Mouse (Mus musculus) G1E (cell line): ENCODE measurements around the gene Galc. TPM values are rescaled to one million over a fixed set of nuclear protein-coding genes. Genes with fewer than 3 reads are reported as not detected.
"Not testable (repeated sequence)": the region's sequence is repeated elsewhere in the genome, so short reads cannot be mapped to it uniquely, and the experiment has no call there.

ENCODE experiments used
- ATAC-seq: 2 replicates; pipeline ENCODE4 v1.8.0; 2016; ENCODE audit warnings: mild to moderate bottlenecking; ENCODE audit not compliant: insufficient number of reproducible peaks, poor library complexity, low FRiP score, severe bottlenecking; ENCODE audit errors: extremely low read depth
- DNase-seq: peaks from one replicate; pipeline ENCODE4 v3.0.0; 2012; ENCODE audit warnings: low spot score
- H3K27me3 ChIP-seq: 2 replicates; pipeline ENCODE4 v1.6.1; 2012; ENCODE audit warnings: mild to moderate bottlenecking, low read length, inconsistent platforms; ENCODE audit not compliant: insufficient read depth
- H3K36me3 ChIP-seq: replicated peaks from 2 replicates; pipeline ENCODE3; 2012; ENCODE audit warnings: mild to moderate bottlenecking, inconsistent platforms
- H3K4me1 ChIP-seq: 2 replicates; pipeline ENCODE4 v1.6.1; 2012; ENCODE audit warnings: low read depth, low read length, inconsistent platforms, mixed read lengths; ENCODE audit not compliant: insufficient read depth
- H3K4me3 ChIP-seq: 2 replicates; pipeline ENCODE4 v1.5.1; 2012; ENCODE audit warnings: low read depth, mild to moderate bottlenecking, inconsistent platforms, low read length, moderate library complexity, mixed read lengths
- H3K9me3 ChIP-seq: replicated peaks from 2 replicates; pipeline ENCODE4 v1.6.1; 2012; ENCODE audit warnings: inconsistent platforms
- CTCF ChIP-seq: IDR thresholded peaks from 2 replicates; pipeline ENCODE4 v1.5.1; 2012; ENCODE audit warnings: low read depth, low read length, inconsistent platforms, mixed read lengths
- GATA1 ChIP-seq: IDR thresholded peaks from 2 replicates; pipeline ENCODE4 v1.6.1; 2012; ENCODE audit warnings: borderline replicate concordance, low read length, inconsistent platforms, mixed read lengths
- GATA2 ChIP-seq: IDR thresholded peaks from 2 replicates; pipeline ENCODE4 v1.6.1; 2012; ENCODE audit warnings: low read depth, low read length, inconsistent platforms, borderline replicate concordance
- POLR2AphosphoS5 ChIP-seq: IDR thresholded peaks from 2 replicates; pipeline ENCODE4 v1.6.1; 2012; ENCODE audit warnings: low read depth, low read length, inconsistent platforms; ENCODE audit not compliant: insufficient replicate concordance
- TAL1 ChIP-seq: conservative IDR thresholded peaks from 2 replicates; pipeline ENCODE4 v1.6.1; 2012; ENCODE audit warnings: low read depth, low read length, inconsistent platforms, mixed read lengths
- polyA plus RNA-seq: library from polyadenylated mRNA; stranded (reverse); fragments of >175 nt; gene quantifications from 2 replicates; pipeline ENCODE4 v1.2.3, GENCODE M21; 2012
- total RNA-seq, 2 experiments: library from RNA; stranded (forward) in 1 of 2; stranded (reverse) in 1 of 2; fragments of 200-1000 nt in 1 of 2; fragments of >200 nt in 1 of 2; fragmentation: Nextera tagmentation in 1 of 2; gene quantifications; 2 replicates each; pipeline ENCODE4 v1.2.3; 2014 to 2017

Galc gene
- total and polyA plus RNA-seq, 3 experiments = 10.1 to 174 (median 131) TPM

DNA sequence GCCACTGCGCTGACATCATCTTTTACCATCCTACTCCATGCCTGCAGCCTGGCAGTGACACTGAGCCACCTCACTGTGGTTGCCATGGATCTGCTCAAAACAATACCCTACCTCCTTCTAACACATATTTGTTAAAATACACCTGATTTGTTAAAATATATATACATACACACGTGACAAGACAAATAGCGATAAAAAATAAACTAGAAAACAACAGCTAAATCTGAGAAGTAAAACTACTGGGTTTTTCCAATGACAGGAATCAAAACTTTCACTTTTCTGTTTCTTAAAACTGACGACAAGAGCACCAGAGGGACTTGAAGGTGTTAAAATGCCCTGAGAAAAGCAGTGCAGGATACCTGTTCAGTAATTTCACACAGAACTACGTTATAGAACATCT is 14.4 kb downstream of the Galc start:
- H3K9me3 ChIP-seq = no peaks in the 10 kb centered on the region
- TF ChIP-seq CTCF = no peak
- TF ChIP-seq GATA1 = no peak
- TF ChIP-seq POLR2AphosphoS5 = no peak
- no peak for TF ChIP-seq TAL1
- TF ChIP-seq GATA2 = no peak
- H3K36me3 ChIP-seq = peaks cover 58% of the 10 kb centered on the region
- ATAC-seq (no peak), DNase-seq (no peak)
- H3K27me3 ChIP-seq = no peaks in the 10 kb centered on the region
- no peak overlapping the region for H3K4me3 ChIP-seq
- peaks cover 35% of the 10 kb centered on the region for H3K4me1 ChIP-seq

DNA sequence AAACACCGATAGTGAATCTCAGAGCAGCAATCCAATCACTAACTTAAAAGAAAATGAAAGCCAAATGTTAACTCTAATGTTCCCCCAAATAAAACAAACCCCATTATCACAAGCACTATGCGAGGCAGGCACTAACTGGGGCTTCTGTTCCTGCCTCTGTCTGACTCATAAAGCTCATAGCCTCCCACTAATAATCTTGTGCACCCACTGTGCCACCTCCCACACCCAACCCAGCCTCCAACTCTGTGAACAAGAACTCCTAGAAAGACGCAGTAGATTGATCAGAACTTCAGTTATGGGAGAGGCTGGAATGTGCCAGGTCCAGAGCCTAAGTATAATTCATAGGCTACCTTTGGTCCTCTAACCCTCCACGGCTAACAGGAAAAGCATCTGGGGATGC is 15.1 kb downstream of the Galc start:
- Histone ChIP-seq H3K4me3 (no peak overlapping the region), H3K36me3 (peaks cover 61% of the 10 kb centered on the region), H3K4me1 (peaks cover 34% of the 10 kb centered on the region), H3K27me3 (no peaks in the 10 kb centered on the region), H3K9me3 (no peaks in the 10 kb centered on the region)
- DNase-seq (no peak), ATAC-seq (no peak)
- TF ChIP-seq CTCF (no peak), POLR2AphosphoS5 (no peak)

- DNase-seq, H3K4me3 ChIP-seq, H3K9me3 ChIP-seq, ATAC-seq, H3K4me1 ChIP-seq, H3K27me3 ChIP-seq: not testable (repeated sequence)
- peaks cover 68% of the 10 kb centered on the region for H3K36me3 ChIP-seq
Observed at GRCm38 (mm10) chr12:98238478-98238877, 20.8 kb downstream of the Galc start.

DNA sequence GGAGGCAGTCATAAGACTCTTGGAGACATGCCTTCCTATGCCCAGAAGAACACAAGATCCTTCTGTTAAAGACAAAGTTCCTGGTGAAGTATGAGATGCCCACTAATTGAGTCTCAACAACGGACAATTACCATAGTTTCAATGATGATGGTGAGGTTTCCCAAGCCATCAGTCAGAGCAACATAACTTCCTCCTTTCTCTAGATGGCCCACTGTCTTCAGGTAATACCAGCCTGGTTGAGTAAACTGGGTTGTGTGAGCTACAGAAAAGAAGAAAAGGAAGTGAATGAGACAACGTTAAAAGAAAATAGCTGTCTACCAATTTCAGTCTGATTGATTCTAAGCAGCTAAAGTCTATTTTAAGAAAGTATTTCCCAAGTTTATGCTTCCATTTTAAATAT is 32.2 kb downstream of the Galc start:
- H3K27me3 ChIP-seq = no peaks in the 10 kb centered on the region
- TF ChIP-seq GATA2 = no peak
- TF ChIP-seq GATA1 = no peak
- no peak for TF ChIP-seq CTCF
- TF ChIP-seq TAL1 = no peak
- TF ChIP-seq POLR2AphosphoS5 = no peak
- no peaks in the 10 kb centered on the region for H3K9me3 ChIP-seq
- DNase-seq (no peak), ATAC-seq (no peak)
- H3K36me3 ChIP-seq = peaks cover 57% of the 10 kb centered on the region
- H3K4me3 ChIP-seq = no peak overlapping the region
- no peaks in the 10 kb centered on the region; the same call in 1 of the 2 replicates for H3K4me1 ChIP-seq

DNA sequence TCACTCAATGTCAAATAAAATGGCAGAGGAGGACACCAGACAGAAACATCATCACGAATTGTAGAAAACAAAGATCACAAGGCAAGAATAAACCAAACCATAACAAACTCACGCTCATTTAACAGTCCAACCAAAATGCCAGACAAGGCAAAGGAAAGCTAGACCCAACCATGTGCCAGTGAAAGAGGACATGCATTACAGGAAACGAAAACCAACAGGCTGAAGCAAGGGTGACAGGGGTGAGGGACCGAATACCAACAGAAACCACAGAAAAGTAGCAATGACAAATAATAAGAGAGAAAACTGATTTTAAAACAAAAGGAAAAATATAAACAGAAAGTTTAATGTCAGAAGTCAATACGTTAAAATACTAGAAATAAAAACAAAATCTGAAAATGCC is 36.0 kb downstream of the Galc start:
- H3K4me1 ChIP-seq = no peaks in the 10 kb centered on the region; the same call in 1 of the 2 replicates

DNA sequence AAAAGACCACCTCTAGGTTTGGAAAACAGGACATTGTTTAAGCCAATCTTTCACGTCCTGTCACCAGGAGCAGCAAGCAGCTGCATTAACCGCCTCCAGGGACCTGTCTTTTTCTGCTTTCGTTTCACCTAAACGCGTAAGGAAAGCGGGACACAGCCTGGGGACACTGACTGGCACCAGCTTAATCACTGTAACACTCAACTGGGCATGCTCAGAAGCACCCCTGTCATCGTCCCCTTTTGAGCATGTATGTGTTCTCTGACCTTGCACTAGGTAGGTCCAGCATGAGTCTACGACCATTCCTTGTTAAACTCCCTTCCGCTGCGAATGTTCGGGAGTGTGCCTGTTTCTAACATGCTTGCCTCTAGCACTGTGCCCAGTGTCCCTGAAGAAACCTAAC is 42.8 kb downstream of the Galc start:
- Histone ChIP-seq H3K9me3 (no peaks in the 10 kb centered on the region), H3K4me3 (no peak overlapping the region)
- no peak for ATAC-seq

More for the DNA sequence above, 36.0 kb downstream of the Galc start:
- peaks cover 69% of the 10 kb centered on the region for H3K36me3 ChIP-seq
- TF ChIP-seq POLR2AphosphoS5 (no peak), GATA2 (no peak), TAL1 (no peak), CTCF (no peak), GATA1 (no peak)
- H3K4me3 ChIP-seq = no peak overlapping the region
- H3K27me3 ChIP-seq = no peaks in the 10 kb centered on the region
- DNase-seq (no peak), ATAC-seq (no peak)
- no peaks in the 10 kb centered on the region for H3K9me3 ChIP-seq

GRCm38 (mm10) chr12:98215512-98215911 is 43.7 kb downstream of the Galc start:
- peak; percentile 52 for ATAC-seq
- DNase-seq = no peak
- Histone ChIP-seq H3K27me3 (no peaks in the 10 kb centered on the region), H3K4me1 (peaks cover 9% of the 10 kb centered on the region), H3K9me3 (no peaks in the 10 kb centered on the region), H3K36me3 (peaks cover 67% of the 10 kb centered on the region), H3K4me3 (no peak overlapping the region)
- no peak for TF ChIP-seq TAL1
- TF ChIP-seq POLR2AphosphoS5 = no peak
- TF ChIP-seq GATA2 = no peak
- TF ChIP-seq GATA1 = no peak
- no peak for TF ChIP-seq CTCF

More for the DNA sequence above, 42.8 kb downstream of the Galc start:
- Histone ChIP-seq H3K4me1 (peaks cover 9% of the 10 kb centered on the region), H3K36me3 (peaks cover 64% of the 10 kb centered on the region), H3K27me3 (no peaks in the 10 kb centered on the region)
- no peak for TF ChIP-seq GATA1
- no peak for TF ChIP-seq CTCF
- TF ChIP-seq POLR2AphosphoS5 = no peak
- no peak for TF ChIP-seq TAL1
- TF ChIP-seq GATA2 = no peak
- no peak for DNase-seq
